Mouse (Mus musculus) stomach, embryonic 14.5 days (tissue): ENCODE measurements at regions not wholly inside any gene's neighbourhood (a gene's known extent, or its start where the extent isn't known, plus 50 kb on each side); places are given as distances from the start of the nearest gene placed in this dataset.

Experiments
- ATAC-seq: fragments of 200-750 bp; cut with Nextera tagmentation; 2 replicates; pipeline ENCODE4 v1.8.0; 2017; ENCODE audit warnings: low read depth, moderate TSS enrichment; ENCODE audit not compliant: insufficient number of reproducible peaks, insufficient read depth, low FRiP score
- H3K27ac ChIP-seq: fragments of 300-500 bp; sonication (generic); 2 replicates; pipeline ENCODE4 v1.5.1; 2014; ENCODE audit warnings: mild to moderate bottlenecking, low read length, moderate library complexity, mixed read lengths
- H3K27me3 ChIP-seq: fragments of 300-500 bp; sonication (generic); 2 replicates; pipeline ENCODE4 v1.6.1; 2014; ENCODE audit warnings: low read length, control low read depth, mixed read lengths; ENCODE audit not compliant: control insufficient read depth, insufficient read depth
- H3K36me3 ChIP-seq: fragments of 300-500 bp; sonication (generic); 2 replicates; pipeline ENCODE4 v1.6.1; 2014; ENCODE audit warnings: mild to moderate bottlenecking, control low read depth, low read length, moderate library complexity, mixed read lengths; ENCODE audit not compliant: control insufficient read depth, insufficient read depth
- H3K4me1 ChIP-seq: fragments of 300-500 bp; sonication (generic); 2 replicates; pipeline ENCODE4 v1.6.1; 2014; ENCODE audit warnings: low read length, control low read depth, mixed read lengths; ENCODE audit not compliant: control insufficient read depth, insufficient read depth
- H3K4me2 ChIP-seq: fragments of 300-500 bp; sonication (generic); replicated peaks from 2 replicates; pipeline ENCODE4 v1.6.1; 2014; ENCODE audit warnings: low read depth, low read length, control low read depth
- H3K4me3 ChIP-seq: fragments of 300-500 bp; sonication (generic); 2 replicates; pipeline ENCODE4 v1.5.1; 2014; ENCODE audit warnings: low read depth, low read length, control low read depth
- H3K9ac ChIP-seq: fragments of 300-500 bp; sonication (generic); replicated peaks from 2 replicates; pipeline ENCODE4 v1.6.1; 2014; ENCODE audit warnings: low read depth, mild to moderate bottlenecking, control low read depth, low read length, moderate library complexity, mixed read lengths
- H3K9me3 ChIP-seq: fragments of 300-500 bp; sonication (generic); 2 replicates; pipeline ENCODE4 v1.6.1; 2016; ENCODE audit warnings: low read depth, low read length, control low read depth; ENCODE audit not compliant: control insufficient read depth
- WGBS: fragments of 180-500 bp; shearing (Covaris S2); extraction: QIAGEN DNeasy Blood & Tissue Kit; methylation state at CpG from one replicate; pipeline ENCODE4 v1.1.7; 2014; 5-methylcytosine and 5-hydroxymethylcytosine counted together

- Histone ChIP-seq H3K36me3 (no peaks in the 10 kb centered on the region), H3K9ac (no peak overlapping the region), H3K4me1 (peaks cover 6% of the 10 kb centered on the region; the same call in 1 of the 2 replicates), H3K4me2 (no peak overlapping the region), H3K9me3 (no peaks in the 10 kb centered on the region), H3K27me3 (no peaks in the 10 kb centered on the region), H3K4me3 (no peak overlapping the region), H3K27ac (no peak overlapping the region)
- no peak for ATAC-seq
- 81% methylated on average over 1 of the region's 1 CpGs for WGBS
These were observed 433.4 kb upstream of the Nr2f2 start for GRCm38 (mm10) chr7:70799976-70800375.

- 71% methylated on average over 6 of the region's 6 CpGs for WGBS
- Histone ChIP-seq H3K9ac (no peak overlapping the region), H3K4me2 (no peak overlapping the region), H3K36me3 (no peaks in the 10 kb centered on the region), H3K27me3 (no peaks in the 10 kb centered on the region), H3K4me3 (no peak overlapping the region), H3K27ac (no peak overlapping the region), H3K9me3 (no peaks in the 10 kb centered on the region), H3K4me1 (peaks cover 6% of the 10 kb centered on the region; the same call in 1 of the 2 replicates)
- ATAC-seq, result no peak
These were observed 432.7 kb upstream of the Nr2f2 start for GRCm38 (mm10) chr7:70799031-70799766.

GRCm38 (mm10) chr7:70796038-70796760 lies 429.7 kb upstream of the Nr2f2 start:
- Histone ChIP-seq H3K9ac (no peak overlapping the region), H3K9me3 (no peaks in the 10 kb centered on the region), H3K4me3 (no peak overlapping the region), H3K27me3 (no peaks in the 10 kb centered on the region), H3K4me2 (no peak overlapping the region), H3K27ac (no peak overlapping the region), H3K4me1 (peaks cover 6% of the 10 kb centered on the region; the same call in 1 of the 2 replicates), H3K36me3 (no peaks in the 10 kb centered on the region)
- WGBS, result 11% methylated on average over 12 of the region's 12 CpGs
- peak; percentile 49; the same call in 1 of the 2 replicates for ATAC-seq

GRCm38 (mm10) chr7:70788902-70789796 lies 422.6 kb upstream of the Nr2f2 start:
- 18% methylated on average over 21 of the region's 21 CpGs for WGBS
- ATAC-seq, result no peak
- 0 out of 2 replicates have a peak, but pooled peaks cover 2% of the 10 kb centered on the region for H3K4me1 ChIP-seq

GRCm38 (mm10) chr7:70787966-70788365 lies 421.4 kb upstream of the Nr2f2 start:
- no peak for ATAC-seq
- no peaks in the 10 kb centered on the region for H3K9me3 ChIP-seq
- H3K27me3 ChIP-seq, result no peaks in the 10 kb centered on the region
- H3K9ac ChIP-seq, result no peak overlapping the region
- H3K36me3 ChIP-seq, result no peaks in the 10 kb centered on the region
- no peak overlapping the region for H3K4me3 ChIP-seq
- 28% methylated on average over 5 of the region's 5 CpGs for WGBS
- H3K4me1 ChIP-seq, result 0 out of 2 replicates have a peak, but pooled peaks cover 2% of the 10 kb centered on the region
- no peak overlapping the region for H3K27ac ChIP-seq
- H3K4me2 ChIP-seq, result no peak overlapping the region

More at GRCm38 (mm10) chr7:70788902-70789796, 422.6 kb upstream of the Nr2f2 start:
- H3K27me3 ChIP-seq, result no peaks in the 10 kb centered on the region
- no peak overlapping the region for H3K9ac ChIP-seq
- H3K27ac ChIP-seq, result no peak overlapping the region
- no peak overlapping the region for H3K4me2 ChIP-seq
- no peak overlapping the region for H3K4me3 ChIP-seq
- H3K36me3 ChIP-seq, result no peaks in the 10 kb centered on the region
- H3K9me3 ChIP-seq, result no peaks in the 10 kb centered on the region

- H3K36me3 ChIP-seq, result no peaks in the 10 kb centered on the region
- no peak overlapping the region for H3K4me3 ChIP-seq
- H3K27me3 ChIP-seq, result no peaks in the 10 kb centered on the region
- no peak overlapping the region for H3K27ac ChIP-seq
- no peak overlapping the region for H3K4me2 ChIP-seq
- no peaks in the 10 kb centered on the region for H3K4me1 ChIP-seq
- 39% methylated on average over 2 of the region's 2 CpGs for WGBS
- no peak overlapping the region for H3K9ac ChIP-seq
- no peaks in the 10 kb centered on the region for H3K9me3 ChIP-seq
- ATAC-seq, result no peak; the same call in 1 of the 2 replicates
These were observed 414.3 kb upstream of the Nr2f2 start for GRCm38 (mm10) chr7:70780742-70781332.

- no peaks in the 10 kb centered on the region for H3K36me3 ChIP-seq
- no peak overlapping the region for H3K9ac ChIP-seq
- H3K4me3 ChIP-seq, result no peak overlapping the region
- no peaks in the 10 kb centered on the region for H3K27me3 ChIP-seq
- no peaks in the 10 kb centered on the region for H3K9me3 ChIP-seq
- H3K27ac ChIP-seq, result no peak overlapping the region
- H3K4me1 ChIP-seq, result no peaks in the 10 kb centered on the region
- no peak overlapping the region for H3K4me2 ChIP-seq
- 59% methylated on average over 4 of the region's 4 CpGs for WGBS
- ATAC-seq, result no peak
These were observed 411.2 kb upstream of the Nr2f2 start for GRCm38 (mm10) chr7:70777763-70778162.

GRCm38 (mm10) chr7:70769655-70770054 lies 403.1 kb upstream of the Nr2f2 start:
- 0 out of 2 replicates have a peak, but pooled peaks cover 3% of the 10 kb centered on the region for H3K4me1 ChIP-seq
- no peak for ATAC-seq
- no peak overlapping the region for H3K4me2 ChIP-seq
- WGBS, result 45% methylated on average over 6 of the region's 6 CpGs
- no peak overlapping the region for H3K9ac ChIP-seq
- no peak overlapping the region for H3K27ac ChIP-seq
- H3K27me3 ChIP-seq, result no peaks in the 10 kb centered on the region
- no peak overlapping the region for H3K4me3 ChIP-seq
- no peaks in the 10 kb centered on the region for H3K9me3 ChIP-seq
- H3K36me3 ChIP-seq, result no peaks in the 10 kb centered on the region
